Mouse (Mus musculus): ENCODE data around the gene Cldn11. TPM values are rescaled to one million over a fixed set of nuclear protein-coding genes. Genes with fewer than 3 reads are reported as not detected.
"Not testable (repeated sequence)": the region's sequence is repeated elsewhere in the genome, so short reads cannot be mapped to it uniquely, and the experiment has no call there.

The Cldn11 gene
- polyA plus RNA-seq, 1 experiment from 2014 or later = 37.3 TPM

DNA sequence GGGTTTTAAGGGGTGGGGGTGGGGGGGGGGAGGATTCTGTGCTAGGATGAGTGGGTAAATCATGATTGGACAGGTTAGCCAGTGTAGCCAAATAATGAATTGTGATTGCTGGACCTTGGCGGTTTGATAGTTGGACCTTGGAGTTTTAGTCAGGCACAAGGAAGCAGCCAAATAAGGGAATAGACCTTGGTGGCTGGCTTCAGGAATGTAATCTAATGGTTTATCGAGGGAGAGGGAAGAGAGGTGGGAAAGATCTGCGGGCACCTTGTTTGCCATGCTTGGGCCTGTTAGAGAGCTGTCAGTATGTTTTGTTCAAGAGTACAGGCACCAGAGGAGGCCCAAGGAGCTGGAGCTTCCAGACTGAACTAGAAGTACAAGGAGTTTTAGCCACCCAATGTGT is 22.9 kb upstream of the Cldn11 start:
- Histone ChIP-seq H3K36me3 (ENCODE audit: control insufficient read depth, insufficient read depth, low read length) (peaks cover 2% of the 10 kb centered on the region; the same call in 1 of the 2 replicates), H3K9me3 (replicated peaks; ENCODE audit: control insufficient read depth, low read length, poor library complexity, severe bottlenecking) (no peaks in the 10 kb centered on the region), H3K4me3 (ENCODE audit: low read depth, low read length) (no peak overlapping the region), H3K4me1 (ENCODE audit: control insufficient read depth, insufficient read depth, low read length) (no peaks in the 10 kb centered on the region), H3K4me2 (ENCODE audit: low read length) (no peak overlapping the region), H3K27ac (ENCODE audit: low read length) (no peak overlapping the region), H3K27me3 (ENCODE audit: control insufficient read depth, insufficient read depth, low read depth, low read length) (no peaks in the 10 kb centered on the region), H3K9ac (ENCODE audit: low read depth, low read length) (no peak overlapping the region)
- WGBS = 97% methylated on average over 3 of the region's 3 CpGs
- ATAC-seq = no peak

DNA sequence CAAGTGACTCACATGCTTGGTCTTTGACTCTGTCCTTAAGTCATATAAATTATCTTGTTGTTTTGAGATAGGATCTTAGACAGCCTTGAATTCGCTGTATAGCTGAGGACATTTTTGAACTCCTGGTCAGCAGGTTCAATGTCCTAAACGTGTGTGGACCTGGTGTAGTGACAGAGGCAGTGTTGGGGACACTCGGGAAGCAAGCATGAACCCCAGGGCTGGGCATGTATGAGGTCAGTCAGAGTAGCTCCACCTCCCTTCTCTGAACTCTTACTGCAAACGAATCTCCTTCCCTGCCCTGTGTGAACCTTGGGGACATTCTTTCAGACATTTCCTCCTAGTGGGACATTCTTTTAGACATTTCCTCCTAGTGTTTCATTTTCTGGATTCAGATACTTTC is 20.0 kb upstream of the Cldn11 start:
- Histone ChIP-seq H3K27me3 (ENCODE audit: control insufficient read depth, insufficient read depth, low read depth, low read length) (no peaks in the 10 kb centered on the region), H3K4me3 (ENCODE audit: low read depth, low read length) (no peak overlapping the region), H3K36me3 (ENCODE audit: control insufficient read depth, insufficient read depth, low read length) (no peaks in the 10 kb centered on the region), H3K4me1 (ENCODE audit: control insufficient read depth, insufficient read depth, low read length) (no peaks in the 10 kb centered on the region), H3K9me3 (replicated peaks; ENCODE audit: control insufficient read depth, low read length, poor library complexity, severe bottlenecking) (no peaks in the 10 kb centered on the region), H3K9ac (ENCODE audit: low read depth, low read length) (no peak overlapping the region), H3K27ac (ENCODE audit: low read length) (no peak overlapping the region), H3K4me2 (ENCODE audit: low read length) (no peak overlapping the region)
- 58% methylated on average over 4 of the region's 4 CpGs for WGBS
- ATAC-seq = no peak

DNA sequence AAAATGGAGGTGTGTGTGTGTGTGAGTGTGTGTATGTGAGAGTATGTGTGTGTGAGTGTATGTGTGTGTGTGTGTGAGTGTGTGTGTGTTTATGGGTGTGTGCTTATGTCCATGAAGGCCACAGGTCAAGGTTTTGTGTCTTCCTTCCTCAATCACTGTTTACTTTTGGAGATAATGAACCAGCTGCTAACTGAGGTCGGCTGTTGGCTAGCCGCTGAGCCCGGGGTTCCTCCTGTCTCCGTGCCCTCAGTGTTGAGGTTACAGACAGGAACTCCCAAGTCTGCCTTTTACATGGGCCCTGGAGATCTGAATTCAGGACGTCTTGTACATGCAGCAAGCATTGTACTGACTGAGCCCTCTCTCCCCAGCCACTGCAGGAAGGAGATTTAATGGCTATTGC is 16.1 kb upstream of the Cldn11 start:
- 81% methylated on average over 5 of the region's 5 CpGs for WGBS
- H3K4me2 ChIP-seq (ENCODE audit: low read length) = no peak overlapping the region
- H3K27ac ChIP-seq (ENCODE audit: low read length) = no peak overlapping the region
- H3K4me1 ChIP-seq (ENCODE audit: control insufficient read depth, insufficient read depth, low read length) = no peaks in the 10 kb centered on the region
- H3K27me3 ChIP-seq (ENCODE audit: control insufficient read depth, insufficient read depth, low read depth, low read length) = no peaks in the 10 kb centered on the region
- H3K4me3 ChIP-seq (ENCODE audit: low read depth, low read length) = no peak overlapping the region
- no peaks in the 10 kb centered on the region for H3K36me3 ChIP-seq (ENCODE audit: control insufficient read depth, insufficient read depth, low read length)
- H3K9me3 ChIP-seq (replicated peaks; ENCODE audit: control insufficient read depth, low read length, poor library complexity, severe bottlenecking) = no peaks in the 10 kb centered on the region
- H3K9ac ChIP-seq (ENCODE audit: low read depth, low read length) = no peak overlapping the region
- no peak for ATAC-seq

DNA sequence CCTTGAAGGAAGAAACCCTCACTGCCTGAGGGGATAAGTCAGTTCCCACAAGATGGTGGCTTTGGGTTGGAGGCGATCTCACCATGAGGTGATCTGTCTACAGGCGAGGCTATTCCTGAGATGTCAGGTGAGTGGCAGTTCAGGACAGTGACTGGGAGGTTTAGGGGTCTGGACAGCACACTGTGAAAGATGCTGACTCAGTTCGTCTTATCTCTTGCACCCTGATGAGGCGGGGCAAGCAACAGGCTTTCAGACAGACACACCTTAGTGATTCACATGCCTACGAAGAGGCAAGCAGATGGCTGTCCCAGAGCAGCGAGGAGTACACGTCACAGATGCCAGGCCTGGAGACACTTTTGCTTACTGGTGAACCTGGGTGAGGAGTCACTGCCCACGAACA is 15.5 kb upstream of the Cldn11 start:
- WGBS = 82% methylated on average over 8 of the region's 8 CpGs
- Histone ChIP-seq H3K4me2 (ENCODE audit: low read length) (no peak overlapping the region), H3K27ac (ENCODE audit: low read length) (no peak overlapping the region), H3K9me3 (replicated peaks; ENCODE audit: control insufficient read depth, low read length, poor library complexity, severe bottlenecking) (no peaks in the 10 kb centered on the region), H3K36me3 (ENCODE audit: control insufficient read depth, insufficient read depth, low read length) (no peaks in the 10 kb centered on the region), H3K9ac (ENCODE audit: low read depth, low read length) (no peak overlapping the region), H3K4me3 (ENCODE audit: low read depth, low read length) (no peak overlapping the region), H3K4me1 (ENCODE audit: control insufficient read depth, insufficient read depth, low read length) (no peaks in the 10 kb centered on the region), H3K27me3 (ENCODE audit: control insufficient read depth, insufficient read depth, low read depth, low read length) (no peaks in the 10 kb centered on the region)
- no peak for ATAC-seq

DNA sequence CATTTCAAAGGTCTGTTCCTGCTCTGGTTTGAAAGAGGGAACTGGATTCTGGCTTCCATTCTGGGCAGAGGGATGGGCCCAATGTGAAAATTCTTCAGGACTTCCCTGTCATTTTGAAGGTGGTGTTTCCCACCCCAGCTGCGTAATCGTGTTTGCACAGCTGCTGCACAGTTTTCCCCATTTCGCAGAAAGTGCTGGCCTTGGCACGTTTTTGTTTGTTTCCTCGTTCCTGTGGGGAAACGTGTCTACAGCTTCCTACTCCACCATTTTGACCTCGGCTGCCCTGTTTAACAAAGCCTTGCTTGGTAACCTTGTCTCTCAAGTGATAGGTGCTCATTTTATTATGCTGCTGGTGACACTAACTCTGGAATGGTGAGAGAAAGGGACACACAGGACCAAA is 15.0 kb upstream of the Cldn11 start:
- Histone ChIP-seq H3K27ac (ENCODE audit: low read length) (no peak overlapping the region), H3K9ac (ENCODE audit: low read depth, low read length) (no peak overlapping the region), H3K4me2 (ENCODE audit: low read length) (no peak overlapping the region), H3K36me3 (ENCODE audit: control insufficient read depth, insufficient read depth, low read length) (no peaks in the 10 kb centered on the region), H3K9me3 (replicated peaks; ENCODE audit: control insufficient read depth, low read length, poor library complexity, severe bottlenecking) (no peaks in the 10 kb centered on the region), H3K4me3 (ENCODE audit: low read depth, low read length) (no peak overlapping the region), H3K4me1 (ENCODE audit: control insufficient read depth, insufficient read depth, low read length) (no peaks in the 10 kb centered on the region), H3K27me3 (ENCODE audit: control insufficient read depth, insufficient read depth, low read depth, low read length) (no peaks in the 10 kb centered on the region)
- WGBS = 73% methylated on average over 7 of the region's 7 CpGs
- no peak for ATAC-seq

DNA sequence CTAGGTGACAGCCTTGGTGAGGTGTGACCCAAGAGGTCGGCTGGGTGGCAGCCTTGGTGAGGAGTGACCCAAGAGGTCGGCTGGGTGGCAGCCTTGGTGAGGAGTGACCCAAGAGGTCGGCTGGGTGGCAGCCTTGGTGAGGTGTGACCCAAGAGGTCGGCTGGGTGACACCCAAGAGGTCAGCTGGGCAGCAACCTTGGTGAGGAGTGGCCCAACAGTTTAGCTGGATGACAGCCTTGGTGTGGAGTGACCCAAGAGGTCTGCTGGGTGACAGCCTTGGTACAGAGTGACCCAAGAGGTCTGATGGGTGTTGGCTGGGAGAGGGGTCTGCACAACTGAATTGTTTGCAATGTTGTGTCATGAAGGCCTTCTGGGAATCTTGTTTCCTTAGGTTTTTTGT is 13.1 kb upstream of the Cldn11 start:
- not testable (repeated sequence) for ATAC-seq; H3K9ac ChIP-seq (ENCODE audit: low read depth, low read length); H3K36me3 ChIP-seq (ENCODE audit: control insufficient read depth, insufficient read depth, low read length); H3K4me2 ChIP-seq (ENCODE audit: low read length); H3K27me3 ChIP-seq (ENCODE audit: control insufficient read depth, insufficient read depth, low read depth, low read length); H3K4me1 ChIP-seq (ENCODE audit: control insufficient read depth, insufficient read depth, low read length); H3K9me3 ChIP-seq (replicated peaks; ENCODE audit: control insufficient read depth, low read length, poor library complexity, severe bottlenecking); H3K27ac ChIP-seq (ENCODE audit: low read length); H3K4me3 ChIP-seq (ENCODE audit: low read depth, low read length)
- 77% methylated on average over 4 of the region's 4 CpGs for WGBS

DNA sequence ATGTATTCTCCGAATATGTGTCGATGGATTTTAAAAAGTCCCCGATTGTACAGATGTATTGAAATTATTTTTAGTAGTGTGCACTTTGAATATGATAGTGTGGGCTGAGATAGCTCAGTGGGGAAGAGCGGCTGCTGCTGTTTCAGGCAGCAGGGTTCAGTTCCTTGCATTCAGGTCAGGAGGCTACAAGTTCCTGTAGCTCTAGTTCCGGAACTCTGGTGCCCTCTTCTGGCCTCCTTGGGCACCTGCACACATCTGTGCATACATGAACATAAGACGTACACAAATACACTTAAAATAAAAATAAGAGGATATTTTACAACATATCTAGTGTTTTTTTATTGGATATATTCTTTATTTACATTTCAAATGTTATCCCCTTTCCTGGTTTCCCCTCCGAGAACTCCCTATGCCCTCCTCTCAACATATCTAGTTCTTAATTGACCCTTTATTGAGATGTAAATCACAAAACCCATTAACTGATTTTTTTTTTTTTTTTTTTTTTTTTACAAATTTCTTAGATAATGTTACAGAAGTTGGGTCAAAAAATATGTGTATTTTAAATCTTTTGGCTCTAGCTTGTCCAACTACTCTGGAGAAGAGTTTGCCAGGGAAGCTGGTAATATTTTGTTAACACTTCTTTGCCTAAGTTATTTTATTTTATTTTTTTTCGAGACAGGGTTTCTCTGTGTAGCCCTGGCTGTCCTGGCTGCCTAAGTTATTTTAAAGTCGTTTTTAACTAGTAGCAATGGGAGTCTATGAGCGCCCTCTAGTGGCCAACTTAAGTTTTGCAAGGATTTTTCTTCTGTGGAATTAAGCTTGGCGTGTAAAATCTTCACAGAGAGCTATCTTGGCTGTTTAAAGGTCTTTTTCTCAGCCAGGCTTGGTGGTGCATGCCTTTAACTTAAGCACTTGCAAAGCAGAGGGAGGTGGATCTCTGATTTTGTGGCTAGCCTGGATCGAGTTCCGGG is 11.0 kb upstream of the Cldn11 start:
- Histone ChIP-seq H3K27me3 (ENCODE audit: control insufficient read depth, insufficient read depth, low read depth, low read length) (no peaks in the 10 kb centered on the region), H3K27ac (ENCODE audit: low read length) (no peak overlapping the region), H3K4me1 (ENCODE audit: control insufficient read depth, insufficient read depth, low read length) (no peaks in the 10 kb centered on the region), H3K9me3 (replicated peaks; ENCODE audit: control insufficient read depth, low read length, poor library complexity, severe bottlenecking) (no peaks in the 10 kb centered on the region), H3K4me3 (ENCODE audit: low read depth, low read length) (no peak overlapping the region), H3K36me3 (ENCODE audit: control insufficient read depth, insufficient read depth, low read length) (no peaks in the 10 kb centered on the region), H3K9ac (ENCODE audit: low read depth, low read length) (no peak overlapping the region), H3K4me2 (ENCODE audit: low read length) (no peak overlapping the region)
- ATAC-seq = 0 out of 2 replicates have a peak, but pooled peaks have one; percentile 58
- WGBS = 58% methylated on average over 13 of the region's 13 CpGs

DNA sequence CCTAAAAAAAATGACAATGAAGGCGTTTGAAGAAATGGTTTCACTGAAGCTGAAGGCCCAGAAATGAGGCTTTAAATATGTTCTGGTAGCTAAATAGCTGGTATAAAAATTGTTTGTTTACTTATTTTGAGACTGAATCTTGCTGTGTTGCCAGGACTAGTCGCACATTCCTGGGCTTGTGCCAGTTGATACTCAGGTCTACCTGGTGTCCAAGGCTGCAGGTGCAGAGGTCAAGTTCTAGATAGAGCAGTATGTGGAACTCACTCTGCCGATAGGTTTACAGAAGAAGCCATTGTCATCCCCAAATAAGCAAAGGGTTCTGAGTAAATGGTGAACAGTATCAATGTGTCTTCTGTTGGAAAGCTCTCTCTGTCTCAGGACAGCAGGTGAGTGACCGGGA is 8.1 kb upstream of the Cldn11 start:
- peaks cover under 1% of the 10 kb centered on the region; the same call in 1 of the 2 replicates for H3K27me3 ChIP-seq (ENCODE audit: control insufficient read depth, insufficient read depth, low read depth, low read length)
- ATAC-seq = no peak
- 91% methylated on average over 4 of the region's 4 CpGs for WGBS
- no peaks in the 10 kb centered on the region for H3K36me3 ChIP-seq (ENCODE audit: control insufficient read depth, insufficient read depth, low read length)
- H3K4me3 ChIP-seq (ENCODE audit: low read depth, low read length) = no peak overlapping the region
- H3K4me2 ChIP-seq (ENCODE audit: low read length) = no peak overlapping the region
- H3K9me3 ChIP-seq (replicated peaks; ENCODE audit: control insufficient read depth, low read length, poor library complexity, severe bottlenecking) = no peaks in the 10 kb centered on the region
- H3K27ac ChIP-seq (ENCODE audit: low read length) = no peak overlapping the region
- no peak overlapping the region for H3K9ac ChIP-seq (ENCODE audit: low read depth, low read length)
- H3K4me1 ChIP-seq (ENCODE audit: control insufficient read depth, insufficient read depth, low read length) = no peaks in the 10 kb centered on the region

DNA sequence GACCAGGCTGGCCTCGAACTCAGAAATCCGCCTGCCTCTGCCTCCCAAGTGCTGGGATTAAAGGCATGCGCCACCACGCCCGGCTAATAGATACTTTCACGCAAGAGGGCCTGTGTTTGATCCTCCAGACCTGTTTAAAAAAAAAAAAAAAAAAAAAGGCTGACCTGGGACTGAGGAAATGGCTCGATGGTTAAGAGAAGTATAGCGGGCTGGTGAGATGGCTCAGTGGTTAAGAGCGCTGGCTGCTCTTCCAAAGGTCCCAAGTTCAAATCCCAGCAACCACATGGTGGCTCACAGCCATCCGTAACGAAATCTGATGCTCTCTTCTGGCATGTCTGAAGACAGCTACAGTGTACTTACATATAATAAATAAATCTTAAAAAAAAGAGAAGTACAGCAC is 4.5 kb upstream of the Cldn11 start:
- H3K9me3 ChIP-seq (replicated peaks; ENCODE audit: control insufficient read depth, low read length, poor library complexity, severe bottlenecking); H3K4me2 ChIP-seq (ENCODE audit: low read length); H3K4me1 ChIP-seq (ENCODE audit: control insufficient read depth, insufficient read depth, low read length); H3K9ac ChIP-seq (ENCODE audit: low read depth, low read length); H3K4me3 ChIP-seq (ENCODE audit: low read depth, low read length); H3K36me3 ChIP-seq (ENCODE audit: control insufficient read depth, insufficient read depth, low read length); ATAC-seq; H3K27ac ChIP-seq (ENCODE audit: low read length): not testable (repeated sequence)
- WGBS = 83% methylated on average over 11 of the region's 11 CpGs
- peaks cover 10% of the 10 kb centered on the region for H3K27me3 ChIP-seq (ENCODE audit: control insufficient read depth, insufficient read depth, low read depth, low read length)
